Mouse (Mus musculus) MEL (cell line): Measurements from ENCODE around the gene Kazn. TPM values are rescaled to one million over a fixed set of nuclear protein-coding genes. Genes with fewer than 3 reads are reported as not detected.

Experiments used
- DNase-seq: peaks from one replicate; pipeline ENCODE4 v3.0.0; 2011; ENCODE audit warnings: low read depth, low spot score
- H3K27ac ChIP-seq: 2 replicates; pipeline ENCODE4 v1.5.1; 2012; ENCODE audit warnings: low read depth, mild to moderate bottlenecking, control low read depth, low read length, moderate library complexity; ENCODE audit not compliant: control insufficient read depth
- H3K27me3 ChIP-seq, 2 experiments: fragments of 150-350 bp in 1 of 2; sonication (generic) in 1 of 2; 2 replicates each; pipeline ENCODE4 v1.6.1; 2012; ENCODE audit warnings: low read length in 2 of 2, mild to moderate bottlenecking in 2 of 2, improper control_type of control experiment in 1 of 2, moderate library complexity in 1 of 2; ENCODE audit not compliant: insufficient read depth in 2 of 2, control insufficient read depth in 1 of 2
- H3K36me3 ChIP-seq, 2 experiments: 2 replicates each; pipeline ENCODE4 v1.6.1; 2012 to 2014; ENCODE audit warnings: low read length in 2 of 2, improper control_type of control experiment in 1 of 2, inconsistent platforms in 1 of 2, mild to moderate bottlenecking in 1 of 2; ENCODE audit not compliant: insufficient read depth in 2 of 2, control insufficient read depth in 1 of 2
- H3K4me1 ChIP-seq, 2 experiments: fragments of 150-350 bp in 1 of 2; sonication (generic) in 1 of 2; 2 replicates each; pipeline ENCODE4 v1.6.1; 2012; ENCODE audit warnings: low read length in 2 of 2, improper control_type of control experiment in 1 of 2, mild to moderate bottlenecking in 1 of 2; ENCODE audit not compliant: insufficient read depth in 2 of 2, control insufficient read depth in 1 of 2
- H3K4me3 ChIP-seq, 2 experiments: fragments of 150-350 bp in 1 of 2; sonication (generic) in 1 of 2; 2 replicates each; pipeline ENCODE4 v1.5.1; 2012; ENCODE audit warnings: low read depth in 2 of 2, low read length in 2 of 2, mild to moderate bottlenecking in 2 of 2, moderate library complexity in 2 of 2, control low read depth in 1 of 2, improper control_type of control experiment in 1 of 2; ENCODE audit not compliant: control insufficient read depth in 1 of 2, insufficient read depth in 1 of 2
- H3K79me2 ChIP-seq: 2 replicates; pipeline ENCODE4 v1.6.1; 2012; ENCODE audit warnings: mild to moderate bottlenecking, low read length, moderate library complexity; ENCODE audit not compliant: control insufficient read depth, poor library complexity, insufficient read depth
- H3K9ac ChIP-seq: 2 replicates; pipeline ENCODE4 v1.6.1; 2012; ENCODE audit warnings: low read depth, mild to moderate bottlenecking, control low read depth, low read length, moderate library complexity; ENCODE audit not compliant: control insufficient read depth, poor library complexity, severe bottlenecking
- H3K9me3 ChIP-seq: fragments of 150-350 bp; sonication (generic); replicated peaks from 2 replicates; pipeline ENCODE4 v1.6.1; 2012; ENCODE audit warnings: mild to moderate bottlenecking, low read length, improper control_type of control experiment, moderate library complexity; ENCODE audit not compliant: insufficient read depth
- BHLHE40 ChIP-seq: IDR thresholded peaks from 2 replicates; pipeline ENCODE4 v1.6.1; 2012; ENCODE audit warnings: low read depth, mild to moderate bottlenecking, inconsistent platforms, low read length, improper control_type of control experiment, borderline replicate concordance
- CHD2 ChIP-seq: IDR thresholded peaks from 2 replicates; pipeline ENCODE4 v1.6.1; 2011; ENCODE audit warnings: low read length, improper control_type of control experiment
- CTCF ChIP-seq, 3 experiments: IDR thresholded peaks in 2 of 3; conservative IDR thresholded peaks in 1 of 3; 2 replicates each; pipeline ENCODE4 v1.5.1; 2011 to 2012; ENCODE audit warnings: low read length in 3 of 3, low read depth in 2 of 3, mild to moderate bottlenecking in 2 of 3, improper control_type of control experiment in 1 of 3, inconsistent platforms in 1 of 3, mixed read lengths in 1 of 3, moderate library complexity in 1 of 3; ENCODE audit not compliant: control insufficient read depth in 1 of 3, insufficient read depth in 1 of 3, poor library complexity in 1 of 3, severe bottlenecking in 1 of 3
- ELF1 ChIP-seq: IDR thresholded peaks from 2 replicates; pipeline ENCODE4 v1.6.1; 2014; ENCODE audit warnings: low read depth, mild to moderate bottlenecking, inconsistent platforms, low read length, improper control_type of control experiment, moderate library complexity
- EP300 ChIP-seq, 2 experiments: IDR thresholded peaks; 2 replicates each; pipeline ENCODE4 v1.6.1; 2011; ENCODE audit warnings: improper control_type of control experiment in 2 of 2, low read length in 2 of 2, low read depth in 1 of 2, mild to moderate bottlenecking in 1 of 2
- ETS1 ChIP-seq: IDR thresholded peaks from 2 replicates; pipeline ENCODE4 v1.6.1; 2012; ENCODE audit warnings: low read depth, mild to moderate bottlenecking, inconsistent platforms, low read length, improper control_type of control experiment, moderate library complexity
- GABPA ChIP-seq: IDR thresholded peaks from 2 replicates; pipeline ENCODE4 v1.6.1; 2012; ENCODE audit warnings: low read depth, mild to moderate bottlenecking, inconsistent platforms, low read length, improper control_type of control experiment, moderate library complexity
- GATA1 ChIP-seq: IDR thresholded peaks from 2 replicates; pipeline ENCODE4 v1.6.1; 2011; ENCODE audit warnings: low read depth, low read length, improper control_type of control experiment
- HCFC1 ChIP-seq: IDR thresholded peaks from 2 replicates; pipeline ENCODE4 v1.6.1; 2012; ENCODE audit warnings: low read depth, mild to moderate bottlenecking, inconsistent platforms, low read length, improper control_type of control experiment, moderate library complexity
- KAT2A ChIP-seq: conservative IDR thresholded peaks from 2 replicates; pipeline ENCODE4 v1.6.1; 2012; ENCODE audit warnings: low read depth, low read length, improper control_type of control experiment, inconsistent platforms
- MAFK ChIP-seq: IDR thresholded peaks from 2 replicates; pipeline ENCODE4 v1.6.1; 2011; ENCODE audit warnings: low read depth, mild to moderate bottlenecking, low read length, improper control_type of control experiment, borderline replicate concordance
- MAX ChIP-seq: IDR thresholded peaks from 2 replicates; pipeline ENCODE4 v1.6.1; 2011; ENCODE audit warnings: low read length, improper control_type of control experiment
- MEF2A ChIP-seq: IDR thresholded peaks from 2 replicates; pipeline ENCODE4 v1.6.1; 2014; ENCODE audit warnings: low read depth, mild to moderate bottlenecking, inconsistent platforms, low read length, improper control_type of control experiment; ENCODE audit not compliant: poor library complexity, insufficient replicate concordance, severe bottlenecking; ENCODE audit errors: extremely low read depth
- MXI1 ChIP-seq: IDR thresholded peaks from 2 replicates; pipeline ENCODE4 v1.6.1; 2011; ENCODE audit warnings: mild to moderate bottlenecking, low read depth, low read length, improper control_type of control experiment
- MYC ChIP-seq: IDR thresholded peaks from 2 replicates; pipeline ENCODE4 v1.6.1; 2011; ENCODE audit warnings: low read depth, mild to moderate bottlenecking, low read length, improper control_type of control experiment, moderate library complexity
- NELFE ChIP-seq: IDR thresholded peaks from 2 replicates; pipeline ENCODE4 v1.6.1; 2011; ENCODE audit warnings: low read depth, low read length, improper control_type of control experiment
- NRF1 ChIP-seq: IDR thresholded peaks from 2 replicates; pipeline ENCODE4 v1.6.1; 2014; ENCODE audit warnings: low read depth, mild to moderate bottlenecking, inconsistent platforms, low read length, improper control_type of control experiment, moderate library complexity; ENCODE audit not compliant: poor library complexity, insufficient read depth, severe bottlenecking
- POLR2A ChIP-seq, 2 experiments: IDR thresholded peaks; 2 replicates each; pipeline ENCODE4 v1.6.1; 2011 to 2012; ENCODE audit warnings: low read length in 2 of 2, mild to moderate bottlenecking in 2 of 2, control low read depth in 1 of 2, improper control_type of control experiment in 1 of 2, low read depth in 1 of 2, moderate library complexity in 1 of 2; ENCODE audit not compliant: control insufficient read depth in 1 of 2, insufficient read depth in 1 of 2, poor library complexity in 1 of 2
- POLR2AphosphoS2 ChIP-seq: IDR thresholded peaks from 2 replicates; pipeline ENCODE4 v1.6.1; 2011; ENCODE audit warnings: low read length, improper control_type of control experiment
- RAD21 ChIP-seq: IDR thresholded peaks from 2 replicates; pipeline ENCODE4 v1.6.1; 2011; ENCODE audit warnings: mild to moderate bottlenecking, low read depth, low read length, improper control_type of control experiment
- RCOR1 ChIP-seq: IDR thresholded peaks from 2 replicates; pipeline ENCODE4 v1.6.1; 2012; ENCODE audit warnings: low read depth, mild to moderate bottlenecking, inconsistent platforms, low read length, improper control_type of control experiment
- SIN3A ChIP-seq: IDR thresholded peaks from 2 replicates; pipeline ENCODE4 v1.6.1; 2012; ENCODE audit warnings: low read length, improper control_type of control experiment, inconsistent platforms
- SMC3 ChIP-seq: IDR thresholded peaks from 2 replicates; pipeline ENCODE4 v1.6.1; 2011; ENCODE audit warnings: low read depth, low read length, improper control_type of control experiment
- UBTF ChIP-seq: IDR thresholded peaks from 2 replicates; pipeline ENCODE4 v1.6.1; 2012; ENCODE audit warnings: low read depth, mild to moderate bottlenecking, inconsistent platforms, low read length, improper control_type of control experiment, moderate library complexity, borderline replicate concordance; ENCODE audit not compliant: insufficient read depth
- USF1 ChIP-seq: IDR thresholded peaks from 2 replicates; pipeline ENCODE4 v1.6.1; 2014; ENCODE audit warnings: low read depth, mild to moderate bottlenecking, inconsistent platforms, low read length, improper control_type of control experiment, moderate library complexity
- ZC3H11A ChIP-seq: IDR thresholded peaks from 2 replicates; pipeline ENCODE4 v1.6.1; 2012; ENCODE audit warnings: low read depth, mild to moderate bottlenecking, inconsistent platforms, low read length, improper control_type of control experiment
- ZKSCAN1 ChIP-seq: IDR thresholded peaks from 2 replicates; pipeline ENCODE4 v1.6.1; 2012; ENCODE audit warnings: low read depth, mild to moderate bottlenecking, inconsistent platforms, low read length, improper control_type of control experiment, moderate library complexity
- ZNF384 ChIP-seq: IDR thresholded peaks from 2 replicates; pipeline ENCODE4 v1.6.1; 2012; ENCODE audit warnings: low read depth, mild to moderate bottlenecking, inconsistent platforms, low read length, improper control_type of control experiment
- polyA plus RNA-seq, 2 experiments: library from polyadenylated mRNA; stranded (reverse) in 1 of 2; unstranded in 1 of 2; fragments of >175 nt in 1 of 2; fragments of >200 nt in 1 of 2; gene quantifications; 2 replicates each; pipeline versions ENCODE4 v1.2.1 to v1.2.4; 2012; ENCODE audit warnings: low replicate concordance in 2 of 2, low read depth in 1 of 2; ENCODE audit not compliant: insufficient read length in 2 of 2, insufficient read depth in 1 of 2, missing spikeins in 1 of 2
- total RNA-seq: library from RNA; depleted of rRNA; stranded (reverse); fragments of 300-350 nt; gene quantifications from 2 replicates; pipeline ENCODE4 v1.2.3, GENCODE M21; 2012

Kazn gene
- total and polyA plus RNA-seq, 3 experiments, result not detected

GRCm38 (mm10) chr4:142168352-142168751 lies 70.8 kb downstream of the Kazn start:
- H3K9me3 ChIP-seq, result no peaks in the 10 kb centered on the region
- TF ChIP-seq GABPA (no peak), MAFK (no peak), RAD21 (no peak), MYC (no peak), KAT2A (no peak), SIN3A (no peak), CTCF (IDR thresholded peaks at IDR 0.05 in 2 of 3, conservative IDR thresholded peaks at IDR 0.05 in 1 of 3; ENCODE audit: control insufficient read depth in 1 of 3, insufficient read depth in 1 of 3, low read depth in 2 of 3, low read length in 3 of 3, poor library complexity in 1 of 3, severe bottlenecking in 1 of 3) (no peak), ZC3H11A (no peak), NELFE (no peak), SMC3 (no peak), POLR2A (IDR thresholded peaks at IDR 0.05; ENCODE audit: control insufficient read depth in 1 of 2, insufficient read depth in 1 of 2, low read depth in 1 of 2, low read length in 2 of 2, poor library complexity in 1 of 2) (no peak), RCOR1 (no peak), BHLHE40 (no peak), EP300 (IDR thresholded peaks at IDR 0.05; ENCODE audit: low read depth in 1 of 2, low read length in 2 of 2) (no peak)
- TF ChIP-seq, all 39 proteins: peak for 0
- Histone ChIP-seq H3K27ac (no peak overlapping the region), H3K79me2 (no peaks in the 10 kb centered on the region), H3K4me3 (no peak overlapping the region), H3K9ac (no peak overlapping the region), H3K4me1 (no peaks in the 10 kb centered on the region), H3K36me3 (no peaks in the 10 kb centered on the region), H3K27me3 (no peaks in the 10 kb centered on the region)
- DNase-seq, result no peak

- no peak overlapping the region for H3K4me3 ChIP-seq
- no peak overlapping the region for H3K27ac ChIP-seq
Observed at GRCm38 (mm10) chr4:142165835-142166701, 73.1 kb downstream of the Kazn start.

More at GRCm38 (mm10) chr4:142165835-142166701, 73.1 kb downstream of the Kazn start:
- no peaks in the 10 kb centered on the region for H3K27me3 ChIP-seq
- H3K9ac ChIP-seq, result no peak overlapping the region
- no peaks in the 10 kb centered on the region for H3K79me2 ChIP-seq
- H3K4me1 ChIP-seq, result no peaks in the 10 kb centered on the region
- no peaks in the 10 kb centered on the region for H3K9me3 ChIP-seq
- DNase-seq, result no peak
- TF ChIP-seq MAX (no peak), NELFE (no peak), HCFC1 (no peak), POLR2A (IDR thresholded peaks at IDR 0.05; ENCODE audit: control insufficient read depth in 1 of 2, insufficient read depth in 1 of 2, low read depth in 1 of 2, low read length in 2 of 2, poor library complexity in 1 of 2) (no peak), CTCF (IDR thresholded peaks at IDR 0.05 in 2 of 3, conservative IDR thresholded peaks at IDR 0.05 in 1 of 3; ENCODE audit: control insufficient read depth in 1 of 3, insufficient read depth in 1 of 3, low read depth in 2 of 3, low read length in 3 of 3, poor library complexity in 1 of 3, severe bottlenecking in 1 of 3) (no peak), GATA1 (no peak), MXI1 (no peak), ETS1 (no peak), UBTF (no peak), CHD2 (no peak), ELF1 (no peak), RAD21 (no peak), MEF2A (no peak), NRF1 (no peak), USF1 (no peak), ZKSCAN1 (no peak), SMC3 (no peak), ZNF384 (no peak), RCOR1 (no peak), POLR2AphosphoS2 (no peak)
- H3K36me3 ChIP-seq, result no peaks in the 10 kb centered on the region
